Mouse (Mus musculus): Measurements from ENCODE around the gene Olfr808. TPM values are rescaled to one million over a fixed set of nuclear protein-coding genes. Genes with fewer than 3 reads are reported as not detected.

Gene Olfr808
- not detected in 2 replicates for polyA plus RNA-seq (2015; fragmentation: Nextera tagmentation; extraction: Ambion mirVana)

- WGBS: 97% methylated on average over 1 of the region's 1 CpGs
- Histone ChIP-seq H3K9ac (no peak within 1 kb of the TSS), H3K36me3 (no peaks in the 10 kb centered on the region), H3K4me1 (replicated peaks) (no peaks in the 10 kb centered on the region), H3K27ac (no peak within 1 kb of the TSS), H3K4me3 (no peak within 1 kb of the TSS), H3K4me2 (no peak within 1 kb of the TSS), H3K27me3 (no peaks in the 10 kb centered on the region), H3K9me3 (no peaks in the 10 kb centered on the region)
- no peak for ATAC-seq (ENCODE audit: low FRiP score)
Measured at GRCm38 (mm10) chr10:129765182-129765581, at the start of gene Olfr808. Gene Olfr808 (plus strand): TSS chr10:129765482.

- H3K9me3 ChIP-seq: no peaks in the 10 kb centered on the region
- ATAC-seq (ENCODE audit: low FRiP score): no peak
- H3K27me3 ChIP-seq: no peaks in the 10 kb centered on the region
- no peak within 1 kb of the TSS for H3K4me2 ChIP-seq
- H3K36me3 ChIP-seq: no peaks in the 10 kb centered on the region
- WGBS: 98% methylated on average over 2 of the region's 2 CpGs
- no peak within 1 kb of the TSS for H3K9ac ChIP-seq
- H3K4me3 ChIP-seq: no peak within 1 kb of the TSS
- H3K4me1 ChIP-seq (replicated peaks): no peaks in the 10 kb centered on the region
- H3K27ac ChIP-seq: no peak within 1 kb of the TSS
Measured at GRCm38 (mm10) chr10:129729275-129729674, 36.0 kb upstream of the Olfr808 start, which contains the start of gene Olfr805. Gene Olfr805 (minus strand): TSS chr10:129729375.

- H3K4me1 ChIP-seq (replicated peaks): no peaks in the 10 kb centered on the region
- no peak for ATAC-seq (ENCODE audit: low FRiP score)
- no peaks in the 10 kb centered on the region for H3K9me3 ChIP-seq
- H3K4me2 ChIP-seq: no peak within 1 kb of the TSS
- no peak within 1 kb of the TSS for H3K27ac ChIP-seq
- H3K4me3 ChIP-seq: no peak within 1 kb of the TSS
- H3K9ac ChIP-seq: no peak within 1 kb of the TSS
- no peaks in the 10 kb centered on the region for H3K27me3 ChIP-seq
- H3K36me3 ChIP-seq: no peaks in the 10 kb centered on the region
Measured at GRCm38 (mm10) chr10:129741821-129742220, 23.5 kb upstream of the Olfr808 start, which contains the start of gene Olfr806. Gene Olfr806 (minus strand): TSS chr10:129741921.

GRCm38 (mm10) chr10:129757693-129758092 is 7.6 kb upstream of the Olfr808 start, which contains the start of gene Olfr807:
Gene Olfr807 (minus strand): TSS chr10:129757793.
- Histone ChIP-seq H3K4me1 (replicated peaks) (no peaks in the 10 kb centered on the region), H3K36me3 (no peaks in the 10 kb centered on the region), H3K9me3 (no peaks in the 10 kb centered on the region), H3K9ac (no peak within 1 kb of the TSS), H3K27ac (no peak within 1 kb of the TSS), H3K27me3 (no peaks in the 10 kb centered on the region), H3K4me3 (no peak within 1 kb of the TSS), H3K4me2 (no peak within 1 kb of the TSS)
- WGBS: 90% methylated on average over 1 of the region's 1 CpGs
- no peak for ATAC-seq (ENCODE audit: low FRiP score)

GRCm38 (mm10) chr10:129774338-129774737 is 9.1 kb downstream of the Olfr808 start, which contains the start of gene Olfr809:
Gene Olfr809 (plus strand): TSS chr10:129774638.
- no peak within 1 kb of the TSS for H3K27ac ChIP-seq
- no peak within 1 kb of the TSS for H3K4me3 ChIP-seq
- H3K9ac ChIP-seq: no peak within 1 kb of the TSS
- no peaks in the 10 kb centered on the region for H3K4me1 ChIP-seq (replicated peaks)
- no peak within 1 kb of the TSS for H3K4me2 ChIP-seq
- ATAC-seq (ENCODE audit: low FRiP score): no peak
- no peaks in the 10 kb centered on the region for H3K36me3 ChIP-seq
- H3K27me3 ChIP-seq: no peaks in the 10 kb centered on the region
- H3K9me3 ChIP-seq: no peaks in the 10 kb centered on the region

GRCm38 (mm10) chr10:129778123-129778522 is 12.8 kb downstream of the Olfr808 start:
- H3K27me3 ChIP-seq: no peaks in the 10 kb centered on the region
- no peaks in the 10 kb centered on the region for H3K36me3 ChIP-seq
- no peak for ATAC-seq (ENCODE audit: low FRiP score)

GRCm38 (mm10) chr10:129794817-129795216 is 29.5 kb downstream of the Olfr808 start, which contains the start of gene Olfr810:
Gene Olfr810 (minus strand): TSS chr10:129794917.
- Histone ChIP-seq H3K9me3 (no peaks in the 10 kb centered on the region), H3K4me3 (no peak within 1 kb of the TSS), H3K9ac (no peak within 1 kb of the TSS), H3K36me3 (no peaks in the 10 kb centered on the region), H3K27me3 (no peaks in the 10 kb centered on the region), H3K4me1 (replicated peaks) (no peaks in the 10 kb centered on the region), H3K4me2 (no peak within 1 kb of the TSS), H3K27ac (no peak within 1 kb of the TSS)
- no peak for ATAC-seq (ENCODE audit: low FRiP score)

More at GRCm38 (mm10) chr10:129778123-129778522, 12.8 kb downstream of the Olfr808 start:
- Histone ChIP-seq H3K9ac (no peak overlapping the region), H3K4me2 (no peak overlapping the region), H3K9me3 (no peaks in the 10 kb centered on the region), H3K4me3 (no peak overlapping the region), H3K27ac (no peak overlapping the region), H3K4me1 (replicated peaks) (no peaks in the 10 kb centered on the region)

- Histone ChIP-seq H3K36me3 (no peaks in the 10 kb centered on the region), H3K27ac (no peak within 1 kb of the TSS), H3K27me3 (no peaks in the 10 kb centered on the region), H3K9me3 (no peaks in the 10 kb centered on the region), H3K4me2 (no peak within 1 kb of the TSS), H3K9ac (no peak within 1 kb of the TSS), H3K4me1 (replicated peaks) (no peaks in the 10 kb centered on the region), H3K4me3 (no peak within 1 kb of the TSS)
- no peak for ATAC-seq (ENCODE audit: low FRiP score)
- WGBS: 87% methylated on average over 4 of the region's 4 CpGs
Measured at GRCm38 (mm10) chr10:129804296-129804695, 39.0 kb downstream of the Olfr808 start, which contains the start of gene Olfr811. Gene Olfr811 (minus strand): TSS chr10:129804396.

Small RNA genes within 50 kb of the gene (microRNA-seq; reads per million reads assigned to microRNA genes)
- not detected for gene Gm24485

Other genes starting within 250 kb of the Olfr808 start
- gene Olfr791, start 243.7 kb upstream of the Olfr808 start, polyA plus RNA-seq (2015; fragmentation: Nextera tagmentation; extraction: Ambion mirVana): not detected in 2 replicates
- not detected in 2 replicates for gene Olfr792, start 226.3 kb upstream of the Olfr808 start, polyA plus RNA-seq (2015; fragmentation: Nextera tagmentation; extraction: Ambion mirVana)
- gene Olfr794, start 197.8 kb upstream of the Olfr808 start, polyA plus RNA-seq (2015; fragmentation: Nextera tagmentation; extraction: Ambion mirVana): not detected in 2 replicates
- gene Olfr796, start 152.9 kb upstream of the Olfr808 start, polyA plus RNA-seq (2015; fragmentation: Nextera tagmentation; extraction: Ambion mirVana): not detected in 2 replicates
- gene Olfr798, start 137.5 kb upstream of the Olfr808 start, polyA plus RNA-seq (2015; fragmentation: Nextera tagmentation; extraction: Ambion mirVana): not detected in 2 replicates
- gene Olfr799, start 128.0 kb upstream of the Olfr808 start, polyA plus RNA-seq (2015; fragmentation: Nextera tagmentation; extraction: Ambion mirVana): not detected in 2 replicates
- not detected in 2 replicates for gene Olfr800, start 107.8 kb upstream of the Olfr808 start, polyA plus RNA-seq (2015; fragmentation: Nextera tagmentation; extraction: Ambion mirVana)
- gene Olfr801, start 91.6 kb upstream of the Olfr808 start, polyA plus RNA-seq (2015; fragmentation: Nextera tagmentation; extraction: Ambion mirVana): not detected in 2 replicates
- gene Olfr802, start 77.3 kb upstream of the Olfr808 start, polyA plus RNA-seq (2015; fragmentation: Nextera tagmentation; extraction: Ambion mirVana): 0.03 TPM in 1 of 2 replicates, not detected in the other
- gene Olfr803, start 71.2 kb upstream of the Olfr808 start, polyA plus RNA-seq (2015; fragmentation: Nextera tagmentation; extraction: Ambion mirVana): not detected in 2 replicates
- gene Olfr804, start 62.3 kb upstream of the Olfr808 start, polyA plus RNA-seq (2015; fragmentation: Nextera tagmentation; extraction: Ambion mirVana): not detected in 2 replicates
- not detected in 2 replicates for gene Olfr805, start 36.1 kb upstream of the Olfr808 start, polyA plus RNA-seq (2015; fragmentation: Nextera tagmentation; extraction: Ambion mirVana)
- not detected in 2 replicates for gene Olfr806, start 23.6 kb upstream of the Olfr808 start, polyA plus RNA-seq (2015; fragmentation: Nextera tagmentation; extraction: Ambion mirVana)
- gene Olfr807, start 7.7 kb upstream of the Olfr808 start, polyA plus RNA-seq (2015; fragmentation: Nextera tagmentation; extraction: Ambion mirVana): not detected in 2 replicates
- gene Olfr809, start 9.2 kb downstream of the Olfr808 start, polyA plus RNA-seq (2015; fragmentation: Nextera tagmentation; extraction: Ambion mirVana): not detected in 2 replicates
- gene Olfr810, start 29.4 kb downstream of the Olfr808 start, polyA plus RNA-seq (2015; fragmentation: Nextera tagmentation; extraction: Ambion mirVana): not detected in 2 replicates
- not detected in 2 replicates for gene Olfr811, start 38.9 kb downstream of the Olfr808 start, polyA plus RNA-seq (2015; fragmentation: Nextera tagmentation; extraction: Ambion mirVana)
- not detected in 2 replicates for gene Olfr812, start 80.6 kb downstream of the Olfr808 start, polyA plus RNA-seq (2015; fragmentation: Nextera tagmentation; extraction: Ambion mirVana)
- gene Olfr813, start 89.9 kb downstream of the Olfr808 start, polyA plus RNA-seq (2015; fragmentation: Nextera tagmentation; extraction: Ambion mirVana): not detected in 2 replicates
- gene Olfr814, start 114.4 kb downstream of the Olfr808 start, polyA plus RNA-seq (2015; fragmentation: Nextera tagmentation; extraction: Ambion mirVana): not detected in 2 replicates
- gene Olfr815, start 140.4 kb downstream of the Olfr808 start, polyA plus RNA-seq (2015; fragmentation: Nextera tagmentation; extraction: Ambion mirVana): not detected in 2 replicates
- gene Olfr816, start 150.1 kb downstream of the Olfr808 start, polyA plus RNA-seq (2015; fragmentation: Nextera tagmentation; extraction: Ambion mirVana): not detected in 2 replicates
- gene Olfr818, start 183.6 kb downstream of the Olfr808 start, polyA plus RNA-seq (2015; fragmentation: Nextera tagmentation; extraction: Ambion mirVana): not detected in 2 replicates
- not detected in 2 replicates for gene Olfr819, start 201.8 kb downstream of the Olfr808 start, polyA plus RNA-seq (2015; fragmentation: Nextera tagmentation; extraction: Ambion mirVana)
- not detected in 2 replicates for gene Olfr247, start 210.7 kb downstream of the Olfr808 start, polyA plus RNA-seq (2015; fragmentation: Nextera tagmentation; extraction: Ambion mirVana)
- not detected in 2 replicates for gene Gm10310, start 219.6 kb downstream of the Olfr808 start, polyA plus RNA-seq (2015; fragmentation: Nextera tagmentation; extraction: Ambion mirVana)
- gene Olfr820, start 247.1 kb downstream of the Olfr808 start, polyA plus RNA-seq (2015; fragmentation: Nextera tagmentation; extraction: Ambion mirVana): not detected in 2 replicates

Measured in hindbrain, embryonic 13.5 days (tissue).